Mouse (Mus musculus) heart, adult 10 weeks (tissue): ENCODE measurements around the gene Apbb1ip. TPM values are rescaled to one million over a fixed set of nuclear protein-coding genes. Genes with fewer than 3 reads are reported as not detected.

Experiments used
- polyA plus RNA-seq: library from polyadenylated mRNA; stranded (reverse); fragments of 350-450 nt; fragmentation: Illumina TruSeq; extraction: RNeasy Lipid Tissue Mini Kit (QIAGEN cat#74804); gene quantifications from one replicate; pipeline ENCODE4 v1.2.3, GENCODE M21; 2014; ENCODE audit warnings: low read depth, low replicate concordance

Gene Apbb1ip
- 2.2 TPM for polyA plus RNA-seq

DNA sequence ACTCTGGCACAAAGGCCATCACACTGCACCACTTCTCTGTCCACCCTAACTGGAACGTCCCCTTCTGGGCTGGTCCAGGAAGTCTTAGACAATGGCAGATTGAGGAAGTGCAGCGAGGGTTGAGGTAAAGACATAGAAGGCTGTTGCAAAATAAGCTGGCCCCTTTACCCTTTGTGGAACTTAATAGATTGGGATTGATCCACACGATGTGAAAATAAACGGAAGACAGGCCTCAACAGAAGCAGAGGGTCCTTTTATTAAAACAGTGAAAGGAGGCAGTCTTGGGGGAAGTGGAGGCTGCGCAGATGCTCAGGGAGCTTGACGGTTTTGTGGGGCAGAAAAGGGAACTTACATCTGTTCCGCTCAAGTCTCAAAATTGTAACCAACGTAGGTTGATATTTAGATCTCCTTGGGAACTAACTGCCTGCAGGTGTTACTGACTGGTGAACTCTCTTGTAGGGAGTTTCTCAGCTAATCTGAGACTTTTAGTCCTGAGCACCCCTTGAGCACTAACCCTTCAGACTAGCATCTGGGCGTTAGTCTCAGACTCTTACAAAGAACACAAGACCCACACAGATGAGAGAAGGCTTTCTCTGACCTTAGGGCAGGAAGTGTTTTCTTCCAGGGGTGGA is at the start of gene Apbb1ip:
TSS of gene Apbb1ip (plus strand) at position 546 of the 632 bp plus-strand sequence.

DNA sequence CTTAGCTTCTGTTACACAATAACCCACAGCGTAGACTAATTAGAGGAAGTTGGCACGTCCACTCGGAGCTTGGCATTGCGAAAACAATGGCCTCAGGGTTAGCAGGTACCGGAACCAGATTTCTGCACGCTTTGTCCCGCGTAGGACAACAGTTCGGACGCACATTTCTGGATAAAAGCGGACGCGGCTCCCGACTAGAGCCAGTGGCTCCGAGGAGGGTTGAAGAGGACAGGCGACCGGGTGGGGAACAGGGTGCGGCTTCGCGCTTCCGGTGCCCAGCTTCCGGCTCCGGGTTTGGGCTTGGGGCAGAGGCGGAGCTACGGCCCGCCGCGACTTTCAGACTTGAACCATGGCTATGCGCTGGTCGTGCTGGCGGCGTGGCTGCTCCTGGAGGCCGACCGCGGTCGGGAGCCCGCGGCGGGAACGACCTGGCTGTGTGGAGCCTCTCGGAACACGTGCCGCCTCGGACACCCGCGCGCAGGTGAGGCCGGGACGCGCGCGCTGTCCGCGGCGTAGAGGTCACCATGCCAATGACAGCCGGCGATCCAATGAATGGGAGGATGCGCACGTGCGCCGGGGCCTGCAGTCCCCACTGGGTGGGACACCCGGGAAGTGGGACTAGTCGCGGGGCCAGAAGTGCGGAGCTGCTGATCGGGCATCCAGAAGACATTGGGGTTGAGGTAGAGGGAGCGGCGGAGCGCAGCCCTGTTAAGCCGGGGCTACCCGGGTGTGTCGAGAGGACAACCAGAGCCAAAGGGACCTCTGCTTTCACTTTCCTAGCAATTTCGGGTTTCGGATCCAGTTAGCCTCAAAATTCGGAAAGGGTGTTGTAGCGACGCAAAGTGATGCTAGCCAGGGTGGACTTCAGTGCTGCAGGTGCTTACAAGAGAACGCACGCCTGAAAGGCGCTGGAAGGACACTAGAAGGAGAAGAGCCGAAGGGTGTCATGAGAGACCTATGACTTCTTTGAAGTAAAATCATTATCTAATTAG is 121.7 kb downstream of the Apbb1ip start, which contains the start of gene Pdss1:
TSS of gene Pdss1 (plus strand) at position 241 of the 992 bp plus-strand sequence.

Other genes starting within 250 kb of the Apbb1ip start
- gene Gad2, start 151.9 kb upstream of the Apbb1ip start, polyA plus RNA-seq = not detected
- 21.2 TPM for gene Pdss1, start 121.4 kb downstream of the Apbb1ip start, polyA plus RNA-seq